Mouse (Mus musculus): ENCODE measurements around the gene Gm853. TPM values are rescaled to one million over a fixed set of nuclear protein-coding genes. Genes with fewer than 3 reads are reported as not detected.
"Not testable (repeated sequence)": the region's sequence is repeated elsewhere in the genome, so short reads cannot be mapped to it uniquely, and the experiment has no call there.

Gm853 gene
- polyA plus RNA-seq, 1 experiment from 2014 or later: not detected

GRCm38 (mm10) chr4:130251172-130251705 is 29.0 kb upstream of the Gm853 start:
- peaks cover 33% of the 10 kb centered on the region for H3K36me3 ChIP-seq
- 37% methylated on average over 7 of the region's 7 CpGs for WGBS
- no peak overlapping the region for H3K27ac ChIP-seq (replicated peaks)
- no peaks in the 10 kb centered on the region for H3K4me1 ChIP-seq
- no peak overlapping the region for H3K9ac ChIP-seq
- no peaks in the 10 kb centered on the region for H3K27me3 ChIP-seq
- no peak for ATAC-seq (ENCODE audit: insufficient number of reproducible peaks, low FRiP score, low TSS enrichment, low read depth)
- H3K4me2 ChIP-seq (replicated peaks): no peak overlapping the region
- H3K9me3 ChIP-seq (replicated peaks): no peaks in the 10 kb centered on the region
- H3K4me3 ChIP-seq (replicated peaks): no peak overlapping the region

GRCm38 (mm10) chr4:130248636-130249035 is 26.4 kb upstream of the Gm853 start:
- no peaks in the 10 kb centered on the region for H3K9me3 ChIP-seq (replicated peaks)
- no peak overlapping the region for H3K27ac ChIP-seq (replicated peaks)
- no peak overlapping the region for H3K4me2 ChIP-seq (replicated peaks)
- WGBS: 70% methylated on average over 3 of the region's 3 CpGs
- H3K27me3 ChIP-seq: no peaks in the 10 kb centered on the region
- no peak for ATAC-seq (ENCODE audit: insufficient number of reproducible peaks, low FRiP score, low TSS enrichment, low read depth)
- H3K36me3 ChIP-seq: peaks cover 20% of the 10 kb centered on the region; the same call in 1 of the 2 replicates
- no peaks in the 10 kb centered on the region for H3K4me1 ChIP-seq
- H3K9ac ChIP-seq: no peak overlapping the region
- no peak overlapping the region for H3K4me3 ChIP-seq (replicated peaks)

DNA sequence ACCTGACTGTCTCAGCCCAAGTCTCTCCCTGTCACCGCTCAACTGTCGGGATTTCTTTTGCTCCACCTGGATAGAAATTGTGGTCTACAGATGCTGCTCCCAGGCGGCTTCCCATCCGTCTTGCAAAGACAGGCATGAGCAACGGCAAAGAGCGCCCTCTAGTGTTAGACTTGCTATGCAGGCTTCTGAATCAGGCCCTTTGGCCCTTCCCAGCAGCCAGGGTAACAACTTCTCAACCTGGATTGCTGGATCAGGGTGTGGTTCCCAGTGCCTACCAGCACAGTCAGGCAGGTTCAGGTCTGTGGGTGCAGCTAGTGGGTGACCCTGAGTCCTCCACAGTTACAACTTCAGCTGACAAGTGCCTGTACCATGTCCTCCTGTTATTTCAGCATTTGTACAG is 23.9 kb upstream of the Gm853 start:
- WGBS: 5% methylated on average over 6 of the region's 6 CpGs
- Histone ChIP-seq H3K9ac (no peak overlapping the region), H3K9me3 (replicated peaks) (no peaks in the 10 kb centered on the region), H3K4me3 (replicated peaks) (no peak overlapping the region), H3K27me3 (no peaks in the 10 kb centered on the region), H3K27ac (replicated peaks) (no peak overlapping the region), H3K4me2 (replicated peaks) (no peak overlapping the region), H3K36me3 (peaks cover 9% of the 10 kb centered on the region; the same call in 1 of the 2 replicates), H3K4me1 (no peaks in the 10 kb centered on the region)
- no peak for ATAC-seq (ENCODE audit: insufficient number of reproducible peaks, low FRiP score, low TSS enrichment, low read depth)

- 66% methylated on average over 8 of the region's 8 CpGs for WGBS
- H3K9me3 ChIP-seq (replicated peaks): no peaks in the 10 kb centered on the region
- H3K27ac ChIP-seq (replicated peaks): no peak overlapping the region
- no peaks in the 10 kb centered on the region for H3K27me3 ChIP-seq
- ATAC-seq (ENCODE audit: insufficient number of reproducible peaks, low FRiP score, low TSS enrichment, low read depth): no peak
- no peak overlapping the region for H3K9ac ChIP-seq
- no peaks in the 10 kb centered on the region for H3K4me1 ChIP-seq
- no peaks in the 10 kb centered on the region for H3K36me3 ChIP-seq
- no peak overlapping the region for H3K4me3 ChIP-seq (replicated peaks)
- no peak overlapping the region for H3K4me2 ChIP-seq (replicated peaks)
Observed at GRCm38 (mm10) chr4:130244749-130245148, 22.5 kb upstream of the Gm853 start.

DNA sequence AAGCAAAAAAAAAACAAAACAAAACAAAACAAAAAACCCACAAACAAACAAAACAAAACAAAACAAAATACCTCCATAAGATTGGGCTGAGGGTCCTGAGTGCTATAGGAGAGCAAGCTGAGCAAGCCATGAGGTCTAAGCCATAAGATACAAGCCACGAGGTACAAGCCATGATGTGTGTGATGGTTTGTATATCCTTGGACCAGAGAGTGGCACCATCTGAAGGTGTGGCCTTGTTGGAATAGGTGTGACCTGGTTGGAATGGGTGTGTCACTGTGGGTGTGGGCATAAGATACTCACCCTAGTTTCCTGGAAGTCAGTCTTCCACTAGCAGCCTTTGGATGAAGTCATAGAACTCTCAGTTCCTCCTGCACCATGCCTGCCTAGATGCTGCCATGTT is 21.4 kb upstream of the Gm853 start:
- H3K9me3 ChIP-seq (replicated peaks); H3K4me3 ChIP-seq (replicated peaks); H3K9ac ChIP-seq; H3K4me2 ChIP-seq (replicated peaks); H3K27me3 ChIP-seq; H3K27ac ChIP-seq (replicated peaks); ATAC-seq (ENCODE audit: insufficient number of reproducible peaks, low FRiP score, low TSS enrichment, low read depth); H3K4me1 ChIP-seq; H3K36me3 ChIP-seq: not testable (repeated sequence)
- 74% methylated on average over 1 of the region's 1 CpGs for WGBS

DNA sequence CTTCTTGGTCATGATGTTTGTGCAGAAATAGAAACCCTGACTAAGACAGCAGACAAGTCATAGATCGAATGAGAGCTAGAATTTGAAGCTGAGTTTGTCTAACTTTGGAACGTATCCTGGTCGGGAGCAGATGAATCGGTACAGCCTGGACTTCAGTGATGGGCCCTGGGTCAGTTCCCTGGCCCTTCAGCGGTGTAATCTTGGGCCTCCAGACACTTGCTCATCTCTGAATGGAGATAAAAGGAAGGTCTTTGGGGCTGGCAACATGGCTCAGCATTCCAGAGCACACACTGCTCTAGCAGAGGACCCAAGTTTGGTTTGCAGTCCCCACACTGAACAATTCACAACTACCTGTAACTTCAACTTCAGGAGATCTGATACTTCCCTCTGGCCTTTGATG is 20.8 kb upstream of the Gm853 start:
- no peak overlapping the region for H3K4me2 ChIP-seq (replicated peaks)
- no peak for ATAC-seq (ENCODE audit: insufficient number of reproducible peaks, low FRiP score, low TSS enrichment, low read depth)
- H3K9ac ChIP-seq: no peak overlapping the region
- no peak overlapping the region for H3K27ac ChIP-seq (replicated peaks)
- H3K36me3 ChIP-seq: no peaks in the 10 kb centered on the region
- no peak overlapping the region for H3K4me3 ChIP-seq (replicated peaks)
- WGBS: 92% methylated on average over 5 of the region's 5 CpGs
- H3K4me1 ChIP-seq: no peaks in the 10 kb centered on the region
- H3K27me3 ChIP-seq: no peaks in the 10 kb centered on the region
- H3K9me3 ChIP-seq (replicated peaks): no peaks in the 10 kb centered on the region

DNA sequence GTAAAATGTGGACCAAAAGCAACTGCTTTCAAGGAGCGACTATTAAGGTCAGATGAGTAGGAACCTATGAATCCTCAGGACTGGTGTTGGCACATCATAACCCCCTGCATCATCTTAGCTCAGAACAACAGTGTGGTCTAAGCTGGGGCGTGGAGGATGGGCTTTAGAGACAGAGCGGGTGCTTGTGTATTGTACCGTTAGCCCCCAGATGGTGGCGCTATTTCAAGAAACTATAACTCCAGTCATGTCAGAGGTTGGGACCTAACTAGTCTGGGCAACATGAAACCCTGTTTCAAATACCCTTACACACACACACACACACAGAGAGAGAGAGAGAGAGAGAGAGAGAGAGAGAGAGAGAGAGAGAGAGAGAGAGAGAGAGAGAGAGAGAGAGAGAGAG is 18.5 kb upstream of the Gm853 start:
- ATAC-seq (ENCODE audit: insufficient number of reproducible peaks, low FRiP score, low TSS enrichment, low read depth): no peak
- 34% methylated on average over 5 of the region's 5 CpGs for WGBS
- H3K27ac ChIP-seq (replicated peaks): no peak overlapping the region

DNA sequence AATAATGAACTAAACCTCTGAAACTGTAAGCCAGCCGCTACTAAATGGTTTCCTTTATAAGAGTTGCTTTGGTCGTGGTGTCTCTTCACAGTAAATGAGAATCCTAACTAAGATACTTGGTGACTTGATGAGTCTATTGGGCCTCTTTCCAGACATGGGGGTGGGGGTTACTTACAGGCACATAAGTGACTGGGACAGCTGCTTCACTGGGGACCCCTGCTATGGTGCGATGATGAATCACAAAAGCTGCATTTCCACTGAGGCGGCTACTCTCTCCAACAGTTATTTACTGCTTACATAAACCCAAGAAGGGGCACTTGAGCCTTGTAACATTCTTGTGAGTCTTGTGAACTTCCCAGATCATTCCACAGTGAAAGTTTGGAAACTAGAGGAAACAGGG is 15.4 kb upstream of the Gm853 start:
- Histone ChIP-seq H3K4me3 (replicated peaks) (no peak overlapping the region), H3K4me2 (replicated peaks) (no peak overlapping the region), H3K36me3 (no peaks in the 10 kb centered on the region), H3K4me1 (no peaks in the 10 kb centered on the region), H3K9ac (no peak overlapping the region), H3K27me3 (no peaks in the 10 kb centered on the region), H3K27ac (replicated peaks) (no peak overlapping the region), H3K9me3 (replicated peaks) (no peaks in the 10 kb centered on the region)
- WGBS: 84% methylated on average over 4 of the region's 4 CpGs
- ATAC-seq (ENCODE audit: insufficient number of reproducible peaks, low FRiP score, low TSS enrichment, low read depth): no peak

More for the DNA sequence above, 18.5 kb upstream of the Gm853 start:
- Histone ChIP-seq H3K4me2 (replicated peaks) (no peak overlapping the region), H3K9me3 (replicated peaks) (no peaks in the 10 kb centered on the region), H3K27me3 (no peaks in the 10 kb centered on the region), H3K9ac (no peak overlapping the region), H3K36me3 (no peaks in the 10 kb centered on the region), H3K4me1 (no peaks in the 10 kb centered on the region), H3K4me3 (replicated peaks) (no peak overlapping the region)

- H3K4me1 ChIP-seq: no peaks in the 10 kb centered on the region
- H3K36me3 ChIP-seq: no peaks in the 10 kb centered on the region
- H3K27ac ChIP-seq (replicated peaks): no peak overlapping the region
- no peak for ATAC-seq (ENCODE audit: insufficient number of reproducible peaks, low FRiP score, low TSS enrichment, low read depth)
- 43% methylated on average over 8 of the region's 8 CpGs for WGBS
- H3K9me3 ChIP-seq (replicated peaks): no peaks in the 10 kb centered on the region
- H3K27me3 ChIP-seq: no peaks in the 10 kb centered on the region
- no peak overlapping the region for H3K4me2 ChIP-seq (replicated peaks)
- H3K9ac ChIP-seq: no peak overlapping the region
- H3K4me3 ChIP-seq (replicated peaks): no peak overlapping the region
Observed at GRCm38 (mm10) chr4:130236361-130236760, 14.2 kb upstream of the Gm853 start.

DNA sequence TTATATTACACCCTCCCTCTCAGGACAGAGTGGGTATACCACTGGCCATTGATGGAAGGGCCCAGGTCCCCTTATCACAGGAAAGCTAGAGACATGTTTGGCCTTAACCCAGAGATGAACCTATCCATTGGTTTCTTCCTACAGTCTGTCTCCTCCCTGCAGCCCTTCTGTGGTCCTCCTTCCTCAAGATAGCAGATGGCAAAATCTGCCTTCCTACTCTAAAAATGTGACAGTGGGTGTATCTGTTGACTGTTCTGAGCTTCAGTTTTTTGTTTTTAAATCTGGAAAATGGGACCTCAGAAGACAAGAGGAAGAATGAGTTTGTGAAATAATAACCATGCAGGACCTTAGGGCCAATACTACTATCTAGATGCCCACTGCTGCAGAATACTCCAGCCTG is 1.9 kb upstream of the Gm853 start:
- no peaks in the 10 kb centered on the region for H3K9me3 ChIP-seq (replicated peaks)
- no peak overlapping the region for H3K4me3 ChIP-seq (replicated peaks)
- H3K4me2 ChIP-seq (replicated peaks): no peak overlapping the region
- ATAC-seq (ENCODE audit: insufficient number of reproducible peaks, low FRiP score, low TSS enrichment, low read depth): no peak
- H3K27ac ChIP-seq (replicated peaks): no peak overlapping the region
- no peaks in the 10 kb centered on the region for H3K27me3 ChIP-seq
- H3K9ac ChIP-seq: no peak overlapping the region
- no peaks in the 10 kb centered on the region for H3K36me3 ChIP-seq
- H3K4me1 ChIP-seq: no peaks in the 10 kb centered on the region

GRCm38 (mm10) chr4:130220176-130220575 is 2.0 kb downstream of the Gm853 start:
- Histone ChIP-seq H3K27ac (replicated peaks) (no peak overlapping the region), H3K4me2 (replicated peaks) (no peak overlapping the region), H3K9ac (no peak overlapping the region), H3K4me1 (no peaks in the 10 kb centered on the region), H3K36me3 (no peaks in the 10 kb centered on the region), H3K4me3 (replicated peaks) (no peak overlapping the region), H3K9me3 (replicated peaks) (no peaks in the 10 kb centered on the region), H3K27me3 (peaks cover 2% of the 10 kb centered on the region; the same call in 1 of the 2 replicates)
- ATAC-seq (ENCODE audit: insufficient number of reproducible peaks, low FRiP score, low TSS enrichment, low read depth): no peak
- 74% methylated on average over 9 of the region's 9 CpGs for WGBS

DNA sequence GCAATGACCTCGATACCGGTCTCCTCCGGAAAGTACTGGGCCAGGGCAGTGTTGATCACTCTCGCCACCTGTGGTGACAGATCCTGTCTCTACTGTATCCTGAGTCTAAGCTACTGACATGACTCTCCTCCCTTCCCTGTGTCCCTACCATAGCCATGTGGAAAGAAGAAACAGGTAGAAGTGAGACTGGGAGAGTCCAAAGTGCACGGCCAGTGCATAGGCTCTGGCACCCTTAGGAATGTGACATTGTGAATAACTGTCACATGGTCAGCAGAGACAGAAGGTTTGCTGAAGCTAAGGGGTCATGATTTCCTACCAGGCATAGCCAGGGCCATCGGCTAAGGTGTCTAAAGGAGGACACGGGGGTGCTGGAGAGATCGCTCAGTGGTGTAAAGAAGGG is 6.8 kb downstream of the Gm853 start:
- no peaks in the 10 kb centered on the region for H3K9me3 ChIP-seq (replicated peaks)
- ATAC-seq (ENCODE audit: insufficient number of reproducible peaks, low FRiP score, low TSS enrichment, low read depth): no peak
- no peak overlapping the region for H3K4me2 ChIP-seq (replicated peaks)
- H3K4me3 ChIP-seq (replicated peaks): no peak overlapping the region
- no peak overlapping the region for H3K27ac ChIP-seq (replicated peaks)
- H3K36me3 ChIP-seq: no peaks in the 10 kb centered on the region
- WGBS: 87% methylated on average over 8 of the region's 8 CpGs
- no peaks in the 10 kb centered on the region for H3K4me1 ChIP-seq
- H3K9ac ChIP-seq: no peak overlapping the region
- H3K27me3 ChIP-seq: peaks cover 3% of the 10 kb centered on the region; the same call in 1 of the 2 replicates

Data from embryonic facial prominence, embryonic 15.5 days (tissue).